Comparison of ENCODE assay signal across 29 mouse cellular contexts in genomic region chr10:44463856-44464255, GRCm38 (mm10).
"Had no signal": no experiment of that assay in that cellular context is flagged by ENCODE, and none has a peak within 500 bp of the region (broad histone marks: within the 10 kb centered on the region; RNA-seq: fewer than 3 reads in every experiment).

No protein-coding gene starts in this region.

- DNase-seq: heart, postnatal 10 days; heart, postnatal 14 days; heart, postnatal 36 days; kidney, adult 11 months; kidney, adult 18-20 months; kidney, adult 2 months; kidney, adult 8-10 months; kidney, adult 9 months; kidney, postnatal 10 days; kidney, postnatal 14 days; kidney, postnatal 25 days; kidney, postnatal 36 days; kidney, postnatal 4 days; layer of hippocampus, adult 9-11 months; layer of hippocampus, postnatal 36 days had no signal

- H3K27ac ChIP-seq: heart, embryonic 13.5 days; heart, embryonic 15.5 days; hindbrain, embryonic 10.5 days; hindbrain, embryonic 12.5 days; hindbrain, embryonic 13.5 days; hindbrain, embryonic 14.5 days; hindbrain, embryonic 15.5 days; hindbrain, postnatal 0 days; intestine, embryonic 15.5 days; kidney, embryonic 15.5 days; kidney, postnatal 0 days; layer of hippocampus, adult 2 months; left cerebral cortex, adult 2 months had no signal

- H3K36me3 ChIP-seq: heart, embryonic 12.5 days; heart, embryonic 13.5 days; heart, embryonic 15.5 days; hindbrain, embryonic 10.5 days; hindbrain, embryonic 12.5 days; hindbrain, embryonic 13.5 days; hindbrain, embryonic 15.5 days; intestine, embryonic 15.5 days; kidney, embryonic 15.5 days had no signal

- H3K9me3 ChIP-seq: heart, embryonic 12.5 days; heart, embryonic 13.5 days; heart, embryonic 15.5 days; hindbrain, embryonic 10.5 days; hindbrain, embryonic 12.5 days; hindbrain, embryonic 13.5 days; hindbrain, embryonic 15.5 days; intestine, embryonic 15.5 days; kidney, embryonic 15.5 days had no signal

- H3K4me3 ChIP-seq: heart, embryonic 12.5 days; heart, embryonic 13.5 days; heart, embryonic 15.5 days; hindbrain, embryonic 10.5 days; hindbrain, embryonic 12.5 days; hindbrain, embryonic 13.5 days; hindbrain, embryonic 15.5 days; intestine, embryonic 15.5 days; kidney, embryonic 15.5 days; layer of hippocampus, adult 2 months; left cerebral cortex, adult 2 months had no signal
